Mouse (Mus musculus) MEL (cell line): Measurements from ENCODE around the gene Olfr794. TPM values are rescaled to one million over a fixed set of nuclear protein-coding genes. Genes with fewer than 3 reads are reported as not detected.

Source experiments
- DNase-seq: peaks from one replicate; pipeline ENCODE4 v3.0.0; 2011; ENCODE audit warnings: low read depth, low spot score
- H3K27ac ChIP-seq: 2 replicates; pipeline ENCODE4 v1.5.1; 2012; ENCODE audit warnings: low read depth, mild to moderate bottlenecking, control low read depth, low read length, moderate library complexity; ENCODE audit not compliant: control insufficient read depth
- H3K27me3 ChIP-seq, 2 experiments: fragments of 150-350 bp in 1 of 2; sonication (generic) in 1 of 2; 2 replicates each; pipeline ENCODE4 v1.6.1; 2012; ENCODE audit warnings: low read length in 2 of 2, mild to moderate bottlenecking in 2 of 2, improper control_type of control experiment in 1 of 2, moderate library complexity in 1 of 2; ENCODE audit not compliant: insufficient read depth in 2 of 2, control insufficient read depth in 1 of 2
- H3K36me3 ChIP-seq, 2 experiments: 2 replicates each; pipeline ENCODE4 v1.6.1; 2012 to 2014; ENCODE audit warnings: low read length in 2 of 2, improper control_type of control experiment in 1 of 2, inconsistent platforms in 1 of 2, mild to moderate bottlenecking in 1 of 2; ENCODE audit not compliant: insufficient read depth in 2 of 2, control insufficient read depth in 1 of 2
- H3K4me1 ChIP-seq, 2 experiments: fragments of 150-350 bp in 1 of 2; sonication (generic) in 1 of 2; 2 replicates each; pipeline ENCODE4 v1.6.1; 2012; ENCODE audit warnings: low read length in 2 of 2, improper control_type of control experiment in 1 of 2, mild to moderate bottlenecking in 1 of 2; ENCODE audit not compliant: insufficient read depth in 2 of 2, control insufficient read depth in 1 of 2
- H3K4me3 ChIP-seq, 2 experiments: fragments of 150-350 bp in 1 of 2; sonication (generic) in 1 of 2; 2 replicates each; pipeline ENCODE4 v1.5.1; 2012; ENCODE audit warnings: low read depth in 2 of 2, low read length in 2 of 2, mild to moderate bottlenecking in 2 of 2, moderate library complexity in 2 of 2, control low read depth in 1 of 2, improper control_type of control experiment in 1 of 2; ENCODE audit not compliant: control insufficient read depth in 1 of 2, insufficient read depth in 1 of 2
- H3K79me2 ChIP-seq: 2 replicates; pipeline ENCODE4 v1.6.1; 2012; ENCODE audit warnings: mild to moderate bottlenecking, low read length, moderate library complexity; ENCODE audit not compliant: control insufficient read depth, poor library complexity, insufficient read depth
- H3K9ac ChIP-seq: 2 replicates; pipeline ENCODE4 v1.6.1; 2012; ENCODE audit warnings: low read depth, mild to moderate bottlenecking, control low read depth, low read length, moderate library complexity; ENCODE audit not compliant: control insufficient read depth, poor library complexity, severe bottlenecking
- H3K9me3 ChIP-seq: fragments of 150-350 bp; sonication (generic); replicated peaks from 2 replicates; pipeline ENCODE4 v1.6.1; 2012; ENCODE audit warnings: mild to moderate bottlenecking, low read length, improper control_type of control experiment, moderate library complexity; ENCODE audit not compliant: insufficient read depth
- CHD2 ChIP-seq: IDR thresholded peaks from 2 replicates; pipeline ENCODE4 v1.6.1; 2011; ENCODE audit warnings: low read length, improper control_type of control experiment
- CTCF ChIP-seq, 3 experiments: IDR thresholded peaks in 2 of 3; conservative IDR thresholded peaks in 1 of 3; 2 replicates each; pipeline ENCODE4 v1.5.1; 2011 to 2012; ENCODE audit warnings: low read length in 3 of 3, low read depth in 2 of 3, mild to moderate bottlenecking in 2 of 3, improper control_type of control experiment in 1 of 3, inconsistent platforms in 1 of 3, mixed read lengths in 1 of 3, moderate library complexity in 1 of 3; ENCODE audit not compliant: control insufficient read depth in 1 of 3, insufficient read depth in 1 of 3, poor library complexity in 1 of 3, severe bottlenecking in 1 of 3
- E2F4 ChIP-seq: IDR thresholded peaks from 2 replicates; pipeline ENCODE4 v1.6.1; 2011; ENCODE audit warnings: low read depth, low read length, improper control_type of control experiment, borderline replicate concordance
- ETS1 ChIP-seq: IDR thresholded peaks from 2 replicates; pipeline ENCODE4 v1.6.1; 2012; ENCODE audit warnings: low read depth, mild to moderate bottlenecking, inconsistent platforms, low read length, improper control_type of control experiment, moderate library complexity
- GATA1 ChIP-seq: IDR thresholded peaks from 2 replicates; pipeline ENCODE4 v1.6.1; 2011; ENCODE audit warnings: low read depth, low read length, improper control_type of control experiment
- JUND ChIP-seq: IDR thresholded peaks from 2 replicates; pipeline ENCODE4 v1.6.1; 2011; ENCODE audit warnings: low read depth, mild to moderate bottlenecking, improper control_type of control experiment, low read length
- KAT2A ChIP-seq: conservative IDR thresholded peaks from 2 replicates; pipeline ENCODE4 v1.6.1; 2012; ENCODE audit warnings: low read depth, low read length, improper control_type of control experiment, inconsistent platforms
- MAZ ChIP-seq: IDR thresholded peaks from 2 replicates; pipeline ENCODE4 v1.6.1; 2012; ENCODE audit warnings: low read depth, mild to moderate bottlenecking, inconsistent platforms, low read length, improper control_type of control experiment
- MEF2A ChIP-seq: IDR thresholded peaks from 2 replicates; pipeline ENCODE4 v1.6.1; 2014; ENCODE audit warnings: low read depth, mild to moderate bottlenecking, inconsistent platforms, low read length, improper control_type of control experiment; ENCODE audit not compliant: poor library complexity, insufficient replicate concordance, severe bottlenecking; ENCODE audit errors: extremely low read depth
- MXI1 ChIP-seq: IDR thresholded peaks from 2 replicates; pipeline ENCODE4 v1.6.1; 2011; ENCODE audit warnings: mild to moderate bottlenecking, low read depth, low read length, improper control_type of control experiment
- MYC ChIP-seq: IDR thresholded peaks from 2 replicates; pipeline ENCODE4 v1.6.1; 2011; ENCODE audit warnings: low read depth, mild to moderate bottlenecking, low read length, improper control_type of control experiment, moderate library complexity
- NELFE ChIP-seq: IDR thresholded peaks from 2 replicates; pipeline ENCODE4 v1.6.1; 2011; ENCODE audit warnings: low read depth, low read length, improper control_type of control experiment
- NRF1 ChIP-seq: IDR thresholded peaks from 2 replicates; pipeline ENCODE4 v1.6.1; 2014; ENCODE audit warnings: low read depth, mild to moderate bottlenecking, inconsistent platforms, low read length, improper control_type of control experiment, moderate library complexity; ENCODE audit not compliant: poor library complexity, insufficient read depth, severe bottlenecking
- POLR2A ChIP-seq, 2 experiments: IDR thresholded peaks; 2 replicates each; pipeline ENCODE4 v1.6.1; 2011 to 2012; ENCODE audit warnings: low read length in 2 of 2, mild to moderate bottlenecking in 2 of 2, control low read depth in 1 of 2, improper control_type of control experiment in 1 of 2, low read depth in 1 of 2, moderate library complexity in 1 of 2; ENCODE audit not compliant: control insufficient read depth in 1 of 2, insufficient read depth in 1 of 2, poor library complexity in 1 of 2
- POLR2AphosphoS2 ChIP-seq: IDR thresholded peaks from 2 replicates; pipeline ENCODE4 v1.6.1; 2011; ENCODE audit warnings: low read length, improper control_type of control experiment
- POLR2AphosphoS5 ChIP-seq: IDR thresholded peaks from 2 replicates; pipeline ENCODE4 v1.6.1; 2012; ENCODE audit warnings: low read depth, borderline replicate concordance, mild to moderate bottlenecking, inconsistent platforms, low read length, moderate library complexity, mixed read lengths
- TBP ChIP-seq: IDR thresholded peaks from 2 replicates; pipeline ENCODE4 v1.8.0; 2011; ENCODE audit warnings: low read depth, low read length, improper control_type of control experiment
- TCF12 ChIP-seq: IDR thresholded peaks from 2 replicates; pipeline ENCODE4 v1.6.1; 2014; ENCODE audit warnings: low read depth, mild to moderate bottlenecking, inconsistent platforms, low read length, improper control_type of control experiment, moderate library complexity
- UBTF ChIP-seq: IDR thresholded peaks from 2 replicates; pipeline ENCODE4 v1.6.1; 2012; ENCODE audit warnings: low read depth, mild to moderate bottlenecking, inconsistent platforms, low read length, improper control_type of control experiment, moderate library complexity, borderline replicate concordance; ENCODE audit not compliant: insufficient read depth
- USF1 ChIP-seq: IDR thresholded peaks from 2 replicates; pipeline ENCODE4 v1.6.1; 2014; ENCODE audit warnings: low read depth, mild to moderate bottlenecking, inconsistent platforms, low read length, improper control_type of control experiment, moderate library complexity
- USF2 ChIP-seq, 2 experiments: IDR thresholded peaks; 2 replicates each; pipeline ENCODE4 v1.6.1; 2011 to 2012; ENCODE audit warnings: improper control_type of control experiment in 2 of 2, low read length in 2 of 2, borderline replicate concordance in 1 of 2, inconsistent platforms in 1 of 2, low read depth in 1 of 2, mild to moderate bottlenecking in 1 of 2; ENCODE audit not compliant: insufficient read depth in 1 of 2
- ZC3H11A ChIP-seq: IDR thresholded peaks from 2 replicates; pipeline ENCODE4 v1.6.1; 2012; ENCODE audit warnings: low read depth, mild to moderate bottlenecking, inconsistent platforms, low read length, improper control_type of control experiment
- ZNF384 ChIP-seq: IDR thresholded peaks from 2 replicates; pipeline ENCODE4 v1.6.1; 2012; ENCODE audit warnings: low read depth, mild to moderate bottlenecking, inconsistent platforms, low read length, improper control_type of control experiment
- polyA plus RNA-seq, 2 experiments: library from polyadenylated mRNA; stranded (reverse) in 1 of 2; unstranded in 1 of 2; fragments of >175 nt in 1 of 2; fragments of >200 nt in 1 of 2; gene quantifications; 2 replicates each; pipeline versions ENCODE4 v1.2.1 to v1.2.4; 2012; ENCODE audit warnings: low replicate concordance in 2 of 2, low read depth in 1 of 2; ENCODE audit not compliant: insufficient read length in 2 of 2, insufficient read depth in 1 of 2, missing spikeins in 1 of 2
- total RNA-seq: library from RNA; depleted of rRNA; stranded (reverse); fragments of 300-350 nt; gene quantifications from 2 replicates; pipeline ENCODE4 v1.2.3, GENCODE M21; 2012; rRNA removed

Olfr794 gene
- total RNA-seq (not detected in 2 replicates), polyA plus RNA-seq (not detected)

DNA sequence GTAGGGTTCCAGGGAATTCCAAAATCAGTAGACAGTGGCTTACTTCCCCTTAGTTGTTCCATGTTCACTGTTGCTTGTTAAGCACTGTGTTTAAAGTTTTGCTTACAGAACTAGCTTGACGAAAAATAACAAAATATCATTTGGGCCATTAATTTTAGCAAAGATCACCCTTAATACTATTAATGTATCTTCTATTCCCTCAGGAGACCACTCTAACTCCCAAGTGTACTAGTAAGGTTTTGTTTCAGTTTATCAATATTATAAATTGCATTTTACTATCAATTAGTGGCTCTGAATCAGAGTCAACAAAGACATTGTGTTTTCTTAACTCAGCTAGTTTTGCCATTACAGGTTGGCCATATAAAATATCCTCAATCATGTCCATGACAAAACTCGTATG, at the start of gene Olfr794:
Gene Olfr794, plus strand, starts transcription at position 301 of the 400 bp plus-strand sequence.
- Histone ChIP-seq H3K27ac (no peak within 1 kb of the TSS), H3K79me2 (no peaks in the 10 kb centered on the region)
- TF ChIP-seq CHD2 (no peak), POLR2A (IDR thresholded peaks at IDR 0.05; ENCODE audit: control insufficient read depth in 1 of 2, insufficient read depth in 1 of 2, low read depth in 1 of 2, low read length in 2 of 2, poor library complexity in 1 of 2) (no peak), POLR2AphosphoS5 (no peak), TCF12 (no peak), ZC3H11A (no peak), NRF1 (no peak), USF1 (no peak), MAZ (no peak), MEF2A (no peak), NELFE (no peak)
- TF ChIP-seq, all 39 proteins: peak for 0
- H3K4me3 ChIP-seq = no peak within 1 kb of the TSS
- no peaks in the 10 kb centered on the region for H3K9me3 ChIP-seq
- no peaks in the 10 kb centered on the region for H3K27me3 ChIP-seq
- DNase-seq = no peak
- no peaks in the 10 kb centered on the region for H3K4me1 ChIP-seq
- no peak within 1 kb of the TSS for H3K9ac ChIP-seq
- no peaks in the 10 kb centered on the region for H3K36me3 ChIP-seq

DNA sequence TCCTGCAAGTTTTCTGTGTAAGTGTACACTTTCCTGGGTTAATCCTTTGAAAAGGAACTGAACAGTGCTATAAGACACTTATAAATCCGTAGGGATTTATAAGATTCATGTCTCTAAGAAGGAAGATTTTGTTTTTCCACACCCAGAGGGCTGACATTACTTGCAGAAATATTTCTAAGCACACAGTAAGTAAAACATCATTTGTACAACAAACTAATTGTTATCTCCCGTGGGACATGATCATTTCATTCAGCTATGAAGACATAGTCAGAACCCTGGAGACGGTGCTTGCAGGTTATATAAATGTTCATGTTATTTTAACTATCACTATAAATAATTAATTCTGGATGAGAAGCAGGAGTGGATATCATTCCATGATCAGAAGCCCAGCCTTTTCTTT, 46.0 kb upstream of the Olfr794 start, which contains the start of gene Olfr791:
Gene Olfr791, plus strand, starts transcription at position 301 of the 400 bp plus-strand sequence.
- TF ChIP-seq TBP (no peak), GATA1 (no peak), CTCF (IDR thresholded peaks at IDR 0.05 in 2 of 3, conservative IDR thresholded peaks at IDR 0.05 in 1 of 3; ENCODE audit: control insufficient read depth in 1 of 3, insufficient read depth in 1 of 3, low read depth in 2 of 3, low read length in 3 of 3, poor library complexity in 1 of 3, severe bottlenecking in 1 of 3) (no peak), USF2 (IDR thresholded peaks at IDR 0.05; ENCODE audit: borderline replicate concordance in 1 of 2, insufficient read depth in 1 of 2, low read depth in 1 of 2, low read length in 2 of 2) (no peak), JUND (no peak), E2F4 (no peak), ZNF384 (no peak), MAZ (no peak), MEF2A (no peak), TCF12 (no peak), MXI1 (no peak), ETS1 (no peak), UBTF (no peak), NELFE (no peak), KAT2A (no peak), POLR2AphosphoS2 (no peak), MYC (no peak), CHD2 (no peak)
- Histone ChIP-seq H3K27ac (no peak within 1 kb of the TSS), H3K9ac (no peak within 1 kb of the TSS), H3K36me3 (no peaks in the 10 kb centered on the region), H3K27me3 (no peaks in the 10 kb centered on the region), H3K9me3 (no peaks in the 10 kb centered on the region), H3K79me2 (no peaks in the 10 kb centered on the region), H3K4me1 (no peaks in the 10 kb centered on the region), H3K4me3 (no peak within 1 kb of the TSS)
- no peak for DNase-seq
